Mouse (Mus musculus) left cerebral cortex, adult 2 months (tissue): Measurements from ENCODE around the gene Oaz1. TPM values are rescaled to one million over a fixed set of nuclear protein-coding genes. Genes with fewer than 3 reads are reported as not detected.

Experiments used
- DNase-seq, 2 experiments: peaks; one replicate each; pipeline ENCODE4 v3.0.0; 2021 to 2022; ENCODE audit warnings: low spot score in 2 of 2, mixed read lengths in 1 of 2; ENCODE audit errors: extremely low spot score in 1 of 2
- H3K27ac ChIP-seq: fragments of 200-600 bp; 2 replicates; pipeline ENCODE4 v1.8.1; 2022
- H3K4me3 ChIP-seq: fragments of 200-600 bp; 2 replicates; pipeline ENCODE4 v1.8.1; 2022
- CTCF ChIP-seq: fragments of 200-600 bp; IDR thresholded peaks from 2 replicates; pipeline ENCODE4 v1.8.1; 2022; ENCODE audit warnings: antibody characterized with exemption, mild to moderate bottlenecking, moderate library complexity
- intact Hi-C: fragments of 180-260 bp; cut with DNase I; formaldehyde crosslinking; loops from one replicate; pipeline ENCODE4 v1.15.1; 2025
- total RNA-seq, 2 experiments: library from RNA; stranded (reverse); gene quantifications; 2 replicates each; pipeline ENCODE4 v1.2.3; 2021

Gene Oaz1
- total RNA-seq, 2 experiments from 2014 or later: 476 to 536 TPM

DNA sequence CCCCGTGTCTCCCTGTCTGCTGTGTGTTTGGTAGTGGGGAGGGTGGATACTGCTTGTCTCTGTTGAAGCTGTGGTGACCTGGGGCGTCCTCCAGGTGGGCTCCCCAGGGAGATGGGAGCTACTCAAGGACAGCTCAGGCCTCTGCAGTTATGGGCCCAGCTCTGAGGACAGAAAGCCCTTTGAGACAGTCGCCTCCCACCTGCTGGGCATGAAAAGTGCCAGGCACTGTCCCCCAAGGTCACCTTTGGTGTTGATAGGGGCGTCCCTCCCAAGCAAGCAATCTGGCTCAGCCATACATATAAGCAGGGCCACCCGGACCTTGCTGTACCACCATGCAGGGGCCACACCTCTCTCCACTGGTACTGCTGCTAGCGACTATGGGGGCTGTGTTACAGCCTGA, 21.5 kb upstream of the Oaz1 start, which contains the start of gene Amh:
Amh (plus strand) TSS at position 328 of the 400 bp plus-strand sequence.
- no peak for TF ChIP-seq CTCF
- H3K4me3 ChIP-seq: no peak within 1 kb of the TSS
- intact Hi-C loops: loop anchor here (5.0 kb wide), 2 partner anchors 58 to 72 kb away; no protein-coding TSS in a partner anchor
- DNase-seq: no peak
- H3K27ac ChIP-seq: peak within 1 kb of the TSS; percentile 94; the same call in 1 of the 2 replicates

DNA sequence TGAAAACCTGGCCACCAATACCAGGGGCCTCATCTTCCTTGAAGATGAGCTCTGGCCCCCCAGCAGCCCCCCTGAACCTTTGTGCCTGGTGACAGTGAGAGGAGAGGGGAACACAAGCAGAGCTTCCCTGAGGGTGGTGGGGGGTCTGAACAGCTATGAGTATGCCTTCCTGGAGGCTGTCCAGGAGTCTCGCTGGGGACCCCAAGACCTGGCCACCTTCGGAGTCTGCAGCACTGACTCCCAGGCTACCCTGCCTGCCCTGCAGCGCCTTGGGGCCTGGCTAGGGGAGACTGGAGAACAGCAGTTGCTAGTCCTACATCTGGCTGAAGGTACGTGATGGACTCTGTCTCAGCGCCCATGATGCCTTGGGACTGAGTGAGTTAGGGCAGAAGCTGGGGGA, 21.1 kb upstream of the Oaz1 start:
- intact Hi-C loops: loop anchor here (5.0 kb wide), 2 partner anchors 58 to 72 kb away; no protein-coding TSS in a partner anchor
- TF ChIP-seq CTCF: no peak
- Histone ChIP-seq H3K27ac (no peak overlapping the region), H3K4me3 (no peak overlapping the region)
- no peak for DNase-seq

DNA sequence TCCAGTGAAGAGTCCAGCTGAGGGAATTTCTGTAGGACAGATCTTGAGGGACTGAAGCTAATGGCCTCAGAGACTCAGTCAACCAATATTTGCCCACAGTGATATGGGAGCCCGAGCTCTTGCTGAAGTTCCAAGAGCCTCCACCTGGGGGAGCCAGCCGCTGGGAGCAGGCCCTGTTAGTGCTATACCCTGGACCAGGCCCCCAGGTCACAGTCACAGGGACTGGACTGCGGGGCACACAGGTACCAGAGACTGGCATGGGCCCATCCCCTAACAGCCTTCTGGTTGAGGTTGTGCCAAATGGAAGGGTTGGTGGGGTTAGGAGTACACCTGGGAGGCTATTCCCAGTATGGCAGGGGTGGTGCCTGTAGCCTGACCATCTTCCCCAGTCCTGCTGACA, 20.5 kb upstream of the Oaz1 start:
- peak overlapping the region; percentile 94 for H3K27ac ChIP-seq
- H3K4me3 ChIP-seq: no peak overlapping the region
- DNase-seq: peak; percentile 68 to 77
- intact Hi-C loops: loop anchor here (5.0 kb wide), 2 partner anchors 59 to 71 kb away; no protein-coding TSS in a partner anchor
- TF ChIP-seq CTCF: peak; percentile 90

DNA sequence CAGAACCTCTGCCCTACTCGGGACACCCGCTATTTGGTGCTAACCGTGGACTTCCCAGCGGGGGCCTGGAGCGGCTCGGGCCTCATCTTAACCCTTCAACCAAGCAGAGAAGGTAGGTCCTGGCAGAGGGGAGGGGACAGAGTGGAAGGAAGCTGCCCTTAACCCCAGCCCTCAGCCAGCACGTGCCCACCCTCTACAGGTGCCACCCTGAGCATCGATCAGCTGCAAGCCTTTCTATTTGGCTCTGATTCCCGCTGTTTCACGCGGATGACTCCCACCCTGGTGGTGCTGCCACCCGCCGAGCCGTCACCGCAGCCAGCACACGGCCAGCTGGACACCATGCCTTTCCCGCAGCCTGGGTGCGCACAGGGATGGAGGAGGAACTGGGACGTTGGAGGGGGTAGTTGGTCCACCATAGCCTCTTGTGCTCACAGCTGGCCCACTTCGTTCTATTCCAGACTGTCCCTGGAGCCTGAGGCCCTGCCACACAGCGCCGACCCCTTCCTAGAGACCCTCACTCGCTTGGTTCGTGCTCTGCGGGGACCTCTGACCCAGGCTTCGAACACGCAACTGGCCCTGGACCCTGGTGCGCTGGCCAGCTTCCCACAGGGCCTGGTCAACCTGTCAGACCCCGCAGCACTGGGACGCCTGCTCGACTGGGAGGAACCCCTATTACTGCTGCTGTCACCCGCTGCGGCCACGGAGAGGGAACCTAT, 20.0 kb upstream of the Oaz1 start:
- intact Hi-C loops: loop anchor here (5.0 kb wide), 2 partner anchors 59 to 71 kb away; no protein-coding TSS in a partner anchor
- H3K27ac ChIP-seq: peak overlapping the region; percentile 94
- H3K4me3 ChIP-seq: peak overlapping the region; percentile 50
- DNase-seq: no peak
- TF ChIP-seq CTCF: no peak

DNA sequence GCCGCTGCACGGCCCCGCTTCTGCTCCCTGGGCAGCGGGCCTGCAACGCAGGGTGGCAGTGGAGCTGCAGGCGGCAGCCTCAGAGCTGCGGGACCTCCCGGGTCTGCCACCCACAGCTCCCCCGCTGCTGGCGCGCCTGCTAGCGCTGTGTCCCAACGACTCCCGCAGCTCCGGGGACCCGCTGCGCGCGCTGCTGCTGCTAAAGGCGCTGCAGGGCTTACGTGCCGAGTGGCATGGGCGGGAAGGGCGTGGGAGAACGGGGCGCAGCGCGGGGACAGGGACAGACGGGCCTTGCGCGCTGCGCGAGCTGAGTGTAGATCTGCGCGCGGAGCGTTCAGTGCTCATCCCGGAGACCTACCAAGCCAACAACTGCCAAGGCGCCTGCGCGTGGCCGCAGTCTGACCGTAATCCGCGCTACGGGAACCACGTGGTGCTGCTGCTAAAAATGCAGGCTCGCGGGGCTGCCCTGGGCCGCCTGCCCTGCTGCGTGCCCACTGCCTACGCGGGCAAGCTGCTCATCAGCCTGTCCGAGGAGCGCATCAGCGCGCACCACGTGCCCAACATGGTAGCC, 19.3 kb upstream of the Oaz1 start:
- TF ChIP-seq CTCF: no peak
- intact Hi-C loops: loop anchor here (5.0 kb wide), 2 partner anchors 60 to 70 kb away; no protein-coding TSS in a partner anchor

DNA sequence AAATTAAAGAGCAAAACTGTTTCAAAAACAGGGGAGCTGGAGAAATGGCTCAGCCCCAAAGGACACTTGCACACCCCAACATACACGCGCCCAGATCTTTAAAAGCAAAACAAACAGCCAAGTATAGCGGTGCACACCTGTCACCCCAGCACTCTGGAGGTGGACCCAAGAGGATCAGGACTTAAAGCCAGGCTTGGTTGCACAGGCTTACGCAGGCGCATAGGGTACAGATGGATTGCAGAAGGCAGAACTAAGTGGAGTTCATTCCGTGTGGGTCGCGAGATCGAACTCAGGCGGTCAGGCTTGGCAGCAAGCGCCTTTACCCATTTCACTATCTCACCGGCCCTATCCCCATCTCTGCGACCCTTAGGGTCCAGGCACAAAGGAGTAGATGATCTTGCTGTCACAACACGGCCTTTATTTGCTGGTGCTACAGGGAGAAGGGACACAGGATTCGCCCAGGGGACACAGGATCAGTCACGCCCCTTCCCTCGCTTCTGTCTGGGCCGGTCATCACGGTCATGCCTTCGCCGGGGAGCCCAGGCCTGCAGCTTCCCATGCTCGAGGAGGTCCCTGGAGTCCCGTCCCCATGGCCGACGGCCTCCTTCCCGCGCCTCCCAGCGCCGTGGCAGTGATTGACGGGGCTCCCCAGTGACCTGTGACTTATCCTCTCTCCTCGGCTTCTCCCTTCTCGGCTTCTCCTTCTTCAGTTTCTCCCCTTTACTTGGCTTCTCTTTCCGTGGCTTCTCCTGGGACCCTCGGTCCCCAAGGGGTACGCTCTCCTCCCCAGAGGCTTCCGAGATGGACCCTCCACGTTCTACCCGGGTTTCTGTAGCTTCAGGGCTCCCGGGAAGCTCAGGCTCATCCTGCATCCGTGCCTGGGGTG, 18.1 kb upstream of the Oaz1 start:
- no peak for TF ChIP-seq CTCF
- Histone ChIP-seq H3K27ac (peak overlapping the region; percentile 94), H3K4me3 (peak overlapping the region; percentile 37)
- intact Hi-C loops: loop anchor here (5.0 kb wide), 2 partner anchors 61 to 69 kb away; no protein-coding TSS in a partner anchor
- no peak for DNase-seq

More for the DNA sequence above, 19.3 kb upstream of the Oaz1 start:
- peak; percentile 86 to 87 for DNase-seq
- Histone ChIP-seq H3K27ac (peak overlapping the region; percentile 94), H3K4me3 (peak overlapping the region; percentile 50)

DNA sequence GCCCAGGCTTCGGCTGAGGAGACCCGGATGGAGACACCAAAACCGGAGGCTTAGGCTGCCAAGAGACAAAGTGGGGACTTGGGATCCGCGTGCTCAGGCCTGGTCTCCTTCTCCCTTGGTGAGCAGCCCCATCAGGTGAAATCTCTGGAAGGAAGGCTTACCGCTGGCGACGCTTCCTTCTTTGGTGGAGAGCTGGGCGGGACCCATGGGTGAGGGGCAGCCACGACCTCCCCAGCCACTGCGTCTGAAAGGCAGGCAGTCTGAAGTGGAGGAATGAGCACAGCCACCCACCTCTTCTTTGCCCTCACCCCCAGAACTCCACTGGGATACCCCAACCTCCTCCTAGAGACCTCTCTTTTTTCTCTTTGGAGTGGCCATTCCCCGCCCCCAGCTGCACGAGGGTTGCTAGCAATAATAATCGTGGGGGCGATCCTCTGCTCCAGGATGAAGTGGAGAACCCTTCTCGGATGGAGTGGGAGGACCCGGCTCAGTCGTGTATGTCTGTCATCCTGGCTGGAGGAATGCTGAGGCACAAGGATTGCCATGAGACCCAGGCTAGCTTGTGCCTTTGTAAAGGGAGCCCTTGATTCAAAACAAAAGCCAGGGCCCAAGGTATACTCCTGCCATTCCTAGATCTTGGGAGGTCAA, 17.3 kb upstream of the Oaz1 start:
- no peak for TF ChIP-seq CTCF
- intact Hi-C loops: loop anchor here (5.0 kb wide), 2 partner anchors 62 to 68 kb away; no protein-coding TSS in a partner anchor
- Histone ChIP-seq H3K4me3 (peak overlapping the region; percentile 37), H3K27ac (peak overlapping the region; percentile 94)
- peak in 1 of 2 experiments; percentile 45 for DNase-seq

DNA sequence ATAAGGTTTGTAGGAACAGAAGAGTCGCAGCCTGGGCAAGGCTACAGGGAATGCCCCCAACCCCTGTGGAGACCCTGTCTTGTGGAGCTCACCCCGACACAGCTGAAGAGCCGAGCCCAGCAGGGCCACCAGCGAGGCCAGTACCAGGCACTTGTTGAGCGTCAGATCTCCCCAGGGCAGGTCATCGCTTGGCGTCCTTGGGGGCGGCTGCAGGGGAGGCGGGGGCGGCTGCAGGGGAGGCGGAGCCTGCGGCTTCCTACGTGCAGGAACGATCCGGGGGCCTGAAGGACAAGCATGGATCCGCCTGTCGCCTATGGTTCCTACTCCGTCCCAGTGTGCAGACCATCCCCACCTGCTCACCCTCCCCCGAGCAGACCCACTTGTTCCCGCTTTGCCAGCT, 16.4 kb upstream of the Oaz1 start:
- Histone ChIP-seq H3K4me3 (no peak overlapping the region), H3K27ac (no peak overlapping the region; the same call in 1 of the 2 replicates)
- no peak for TF ChIP-seq CTCF

DNA sequence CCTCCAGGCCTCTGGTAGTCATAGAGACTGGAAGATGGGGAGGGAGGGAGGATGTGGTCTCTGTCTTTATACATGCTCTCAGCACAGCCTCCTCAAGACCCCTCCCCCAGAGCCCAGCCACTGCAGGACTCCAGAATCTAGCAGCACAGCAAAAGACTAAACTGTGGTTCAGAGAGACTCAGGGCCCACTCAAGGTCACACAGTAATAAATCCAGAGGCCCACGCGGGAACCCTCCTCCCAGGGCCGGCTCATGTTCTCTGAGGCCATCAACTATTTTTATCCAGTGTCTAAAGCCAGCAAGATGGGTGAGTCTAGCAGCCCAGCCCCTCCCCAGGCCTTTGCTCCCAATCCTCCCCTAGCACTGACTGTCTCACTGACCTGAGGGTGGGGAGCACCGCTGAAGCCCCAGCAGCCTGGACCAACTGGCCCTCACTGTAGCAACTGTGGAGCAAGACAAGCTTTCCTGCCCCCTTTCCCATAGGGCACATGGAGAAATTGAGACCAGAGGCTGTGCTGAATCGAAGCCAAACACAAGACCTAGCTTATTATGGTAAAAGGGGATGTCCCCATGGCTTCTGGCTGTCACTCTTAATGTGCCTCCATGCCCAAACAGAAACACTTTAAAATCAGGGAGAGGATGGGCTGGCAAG, 13.9 kb upstream of the Oaz1 start:
- H3K4me3 ChIP-seq: no peak overlapping the region
- intact Hi-C loops: no loop called here
- TF ChIP-seq CTCF: no peak

More for the DNA sequence above, 16.4 kb upstream of the Oaz1 start:
- DNase-seq: no peak
- intact Hi-C loops: no loop called here

DNA sequence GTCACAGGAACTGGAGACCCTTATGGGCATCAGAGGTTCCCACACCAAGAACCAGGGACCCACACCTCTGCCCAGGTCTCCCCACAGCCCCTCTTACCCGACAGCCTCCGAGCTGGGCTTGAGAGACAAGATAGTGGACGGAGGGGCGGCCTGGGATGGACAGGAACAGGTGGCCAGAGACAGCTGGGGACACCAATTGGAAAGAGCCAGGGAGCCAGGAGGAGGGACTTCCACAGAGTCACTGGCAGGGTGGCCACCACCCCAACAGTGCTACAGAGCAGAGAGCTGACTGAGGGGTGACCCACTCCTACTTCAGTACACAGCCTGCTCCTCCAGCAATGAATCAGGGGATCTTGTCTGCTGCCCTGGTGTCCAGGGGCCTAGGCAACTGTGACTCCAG, 13.1 kb upstream of the Oaz1 start, which contains the start of gene Jsrp1:
Jsrp1 (minus strand) TSS at position 133 of the 400 bp plus-strand sequence.
- Histone ChIP-seq H3K27ac (no peak within 1 kb of the TSS), H3K4me3 (no peak within 1 kb of the TSS)
- intact Hi-C loops: no loop called here
- no peak for TF ChIP-seq CTCF
- no peak for DNase-seq

More for the DNA sequence above, 13.9 kb upstream of the Oaz1 start:
- no peak overlapping the region for H3K27ac ChIP-seq
- DNase-seq: no peak
